8 mouse cellular contexts compared by ENCODE assay signal in genomic region chr10:58813801-58814191, GRCm38 (mm10). TPM values are rescaled to one million over a fixed set of nuclear protein-coding genes. Genes with fewer than 3 reads are reported as not detected.
DNase-seq lines count a peak whose midpoint lies in the region; ATAC-seq and TF ChIP-seq lines count a peak whose summit lies in the region.

No protein-coding gene starts in this region.

- no peaks in the 10 kb centered on the region for H3K36me3 ChIP-seq in heart, adult 2 months (ENCODE audit: control insufficient read depth, insufficient read depth, low read length)
- H3K36me3 ChIP-seq in forebrain, embryonic 10.5 days (replicated peaks): no peaks in the 10 kb centered on the region
- H3K36me3 ChIP-seq in intestine, embryonic 16.5 days (ENCODE audit: control insufficient read depth, insufficient read depth, low read length): no peaks in the 10 kb centered on the region

- peak overlapping the region; percentile 44 for H3K4me3 ChIP-seq in heart, adult 2 months
- peak overlapping the region; percentile 73 for H3K4me3 ChIP-seq in forebrain, embryonic 10.5 days
- H3K4me3 ChIP-seq in intestine, embryonic 16.5 days (ENCODE audit: low read length): peak overlapping the region; percentile 62

- no peak overlapping the region; the same call in 1 of the 2 replicates for H3K9ac ChIP-seq in heart, adult 2 months (ENCODE audit: low read depth, low read length)
- H3K9ac ChIP-seq in intestine, embryonic 16.5 days (ENCODE audit: low read depth, low read length): peak overlapping the region; percentile 60

- TF ChIP-seq CTCF in heart, adult 2 months (IDR thresholded peaks at IDR 0.05): no peak

- TF ChIP-seq EP300 in heart, adult 2 months (IDR thresholded peaks at IDR 0.05; ENCODE audit: insufficient read depth, low read depth, low read length): no peak

- WGBS in heart, adult 2 months: 3% methylated on average over 35 of the region's 35 CpGs
- WGBS in forebrain, embryonic 10.5 days: under 1% methylated on average over 35 of the region's 35 CpGs
- 2% methylated on average over 35 of the region's 35 CpGs for WGBS in intestine, embryonic 16.5 days

- DNase-seq in heart, adult 2 months: peak in 1 of 2 experiments; percentile 24
- DNase-seq in heart, adult 9 months (ENCODE audit: low spot score in 2 of 2): no peak
- peak; percentile 66 for DNase-seq in Muller cell, postnatal 12 days (ENCODE audit: inconsistent ontology term)
- peak; percentile 23 for DNase-seq in forebrain, embryonic 10.5 days (ENCODE audit: extremely low spot score, low spot score)
- peak; percentile 2 for DNase-seq in lung, postnatal 25 days (ENCODE audit: low spot score)
- DNase-seq in right cerebral cortex, postnatal 4 days: peak; percentile 55
- no peak for DNase-seq in thymus, postnatal 0 days (ENCODE audit: low spot score)

- peak overlapping the region; percentile 99 for H3K4me2 ChIP-seq in intestine, embryonic 16.5 days (ENCODE audit: low read depth, low read length)

- ATAC-seq in intestine, embryonic 16.5 days: 0 out of 2 replicates have a peak, but pooled peaks have one; percentile 30

- TF ChIP-seq POLR2A in heart, adult 2 months (IDR thresholded peaks at IDR 0.05; ENCODE audit: insufficient read depth, low read depth, low read length): no peak

- no peaks in the 10 kb centered on the region for H3K79me2 ChIP-seq in heart, adult 2 months (replicated peaks; ENCODE audit: control insufficient read depth, insufficient read depth, low read length)

- H3K9me3 ChIP-seq in forebrain, embryonic 10.5 days: no peaks in the 10 kb centered on the region
- H3K9me3 ChIP-seq in intestine, embryonic 16.5 days (ENCODE audit: control insufficient read depth, low read length): no peaks in the 10 kb centered on the region

- H3K27me3 ChIP-seq in heart, adult 2 months (ENCODE audit: control insufficient read depth, insufficient read depth, low read length): peaks cover 10% of the 10 kb centered on the region; the same call in 1 of the 2 replicates
- H3K27me3 ChIP-seq in forebrain, embryonic 10.5 days (ENCODE audit: poor library complexity, severe bottlenecking): peaks cover 66% of the 10 kb centered on the region
- peaks cover 31% of the 10 kb centered on the region for H3K27me3 ChIP-seq in intestine, embryonic 16.5 days (replicated peaks; ENCODE audit: control insufficient read depth, insufficient read depth, low read length)

- intact Hi-C loops in heart, adult 2 months (cut with DNase I): loop anchor here (2.0 to 5.0 kb wide), 2 partner anchors 179 to 337 kb away; no protein-coding TSS in a partner anchor

- no peak overlapping the region for H3K27ac ChIP-seq in heart, adult 2 months
- no peak overlapping the region for H3K27ac ChIP-seq in forebrain, embryonic 10.5 days
- no peak overlapping the region for H3K27ac ChIP-seq in intestine, embryonic 16.5 days (ENCODE audit: low read length)

- no peaks in the 10 kb centered on the region for H3K4me1 ChIP-seq in heart, adult 2 months (ENCODE audit: control insufficient read depth, insufficient read depth, low read length)
- peaks cover 25% of the 10 kb centered on the region for H3K4me1 ChIP-seq in forebrain, embryonic 10.5 days
- H3K4me1 ChIP-seq in intestine, embryonic 16.5 days (ENCODE audit: control insufficient read depth, insufficient read depth, low read length): 0 out of 2 replicates have a peak, but pooled peaks cover 6% of the 10 kb centered on the region

RNA-seq across cellular contexts. Expression of gene Sh3rf3, which starts 0.6 kb away (rescaled TPM):
- 1 to 10 TPM in 1 of 2 experiments, under 1 TPM in 1; 0.97 to 1.6 TPM for total RNA-seq in heart, adult 2 months (2021)
- polyA plus RNA-seq in heart, adult 2 months (2012; rRNA removed): 0.73 and 0.80 TPM in 2 replicates
- 0.36 and 0.48 TPM in 2 replicates for polyA plus RNA-seq in forebrain, embryonic 10.5 days (2016; fragmentation: Nextera tagmentation; extraction: Ambion mirVana)
- 0.12 and 0.23 TPM in 2 replicates for polyA plus RNA-seq in intestine, embryonic 16.5 days (2015; fragmentation: Nextera tagmentation; extraction: Ambion mirVana)
- polyA plus RNA-seq in thymus, postnatal 0 days (2015; fragmentation: Nextera tagmentation; extraction: Ambion mirVana): 1.0 and 2.0 TPM in 2 replicates

Comparison
In these comparisons a context has a peak if more than half of its experiments do, and no peak if none do; other contexts are left out.
1. DNase-seq: peak in Muller cell, postnatal 12 days (single experiment), forebrain, embryonic 10.5 days (single experiment), lung, postnatal 25 days (single experiment) and right cerebral cortex, postnatal 4 days (single experiment); none in heart, adult 9 months (0 of 2) and thymus, postnatal 0 days (single experiment).
2. Peak in every context shown above with its lines, with median percentiles within 50 percentile points of each other: H3K4me3 ChIP-seq.